Mouse (Mus musculus): ENCODE measurements at regions not wholly inside any gene's neighbourhood (a gene's known extent, or its start where the extent isn't known, plus 50 kb on each side); places are given as distances from the start of the nearest gene placed in this dataset.

DNA sequence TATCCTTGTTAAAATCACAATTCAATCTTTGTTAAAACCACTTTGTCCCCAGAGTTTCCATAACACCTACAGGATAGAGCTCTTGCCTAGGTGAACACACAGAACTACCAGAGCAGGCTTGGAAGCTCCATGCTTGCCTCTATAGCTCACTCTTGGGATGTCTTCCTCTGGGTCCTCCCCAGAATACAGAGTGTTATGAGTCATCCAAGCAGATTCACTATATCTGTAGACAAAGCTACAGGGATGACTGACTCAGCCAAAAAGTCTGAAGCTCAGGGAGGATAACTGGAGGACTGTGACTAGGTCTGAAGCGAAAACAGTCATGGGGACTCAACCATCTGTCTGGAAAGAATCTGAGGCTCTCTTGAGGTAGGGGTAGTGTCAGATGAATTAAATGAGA, 211.5 kb upstream of the Igfbp3 start:
- Histone ChIP-seq H3K9me3 (no peaks in the 10 kb centered on the region), H3K27me3 (replicated peaks) (no peaks in the 10 kb centered on the region), H3K27ac (no peak overlapping the region), H3K4me1 (replicated peaks) (no peaks in the 10 kb centered on the region), H3K36me3 (no peaks in the 10 kb centered on the region), H3K9ac (no peak overlapping the region), H3K4me3 (replicated peaks) (no peak overlapping the region), H3K4me2 (replicated peaks) (no peak overlapping the region)
- WGBS = 95% methylated on average over 1 of the region's 1 CpGs
- no peak for ATAC-seq

DNA sequence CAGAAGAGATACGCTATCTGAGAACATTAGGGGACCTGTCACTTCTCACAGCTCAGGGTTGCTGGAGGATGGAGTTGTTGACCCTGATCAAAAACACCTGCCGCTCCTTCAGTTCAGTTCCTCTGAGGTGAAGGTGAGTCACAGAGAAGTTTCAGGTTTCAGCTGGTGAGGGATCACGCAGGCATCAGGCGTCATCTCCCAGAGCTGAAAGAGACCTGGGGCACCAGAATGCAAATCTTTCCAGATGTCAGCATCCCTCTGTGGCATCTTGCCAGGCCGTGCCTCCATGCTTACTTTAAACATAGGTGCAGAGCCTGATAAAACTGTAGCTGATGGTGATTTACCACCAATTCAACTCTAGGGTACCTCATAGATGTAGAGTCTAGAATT, 210.4 kb upstream of the Igfbp3 start:
- Histone ChIP-seq H3K4me3 (replicated peaks) (no peak overlapping the region), H3K4me1 (replicated peaks) (no peaks in the 10 kb centered on the region), H3K27me3 (replicated peaks) (no peaks in the 10 kb centered on the region), H3K9me3 (no peaks in the 10 kb centered on the region), H3K27ac (no peak overlapping the region), H3K9ac (no peak overlapping the region), H3K36me3 (no peaks in the 10 kb centered on the region), H3K4me2 (replicated peaks) (no peak overlapping the region)
- WGBS = 55% methylated on average over 5 of the region's 5 CpGs
- no peak for ATAC-seq

DNA sequence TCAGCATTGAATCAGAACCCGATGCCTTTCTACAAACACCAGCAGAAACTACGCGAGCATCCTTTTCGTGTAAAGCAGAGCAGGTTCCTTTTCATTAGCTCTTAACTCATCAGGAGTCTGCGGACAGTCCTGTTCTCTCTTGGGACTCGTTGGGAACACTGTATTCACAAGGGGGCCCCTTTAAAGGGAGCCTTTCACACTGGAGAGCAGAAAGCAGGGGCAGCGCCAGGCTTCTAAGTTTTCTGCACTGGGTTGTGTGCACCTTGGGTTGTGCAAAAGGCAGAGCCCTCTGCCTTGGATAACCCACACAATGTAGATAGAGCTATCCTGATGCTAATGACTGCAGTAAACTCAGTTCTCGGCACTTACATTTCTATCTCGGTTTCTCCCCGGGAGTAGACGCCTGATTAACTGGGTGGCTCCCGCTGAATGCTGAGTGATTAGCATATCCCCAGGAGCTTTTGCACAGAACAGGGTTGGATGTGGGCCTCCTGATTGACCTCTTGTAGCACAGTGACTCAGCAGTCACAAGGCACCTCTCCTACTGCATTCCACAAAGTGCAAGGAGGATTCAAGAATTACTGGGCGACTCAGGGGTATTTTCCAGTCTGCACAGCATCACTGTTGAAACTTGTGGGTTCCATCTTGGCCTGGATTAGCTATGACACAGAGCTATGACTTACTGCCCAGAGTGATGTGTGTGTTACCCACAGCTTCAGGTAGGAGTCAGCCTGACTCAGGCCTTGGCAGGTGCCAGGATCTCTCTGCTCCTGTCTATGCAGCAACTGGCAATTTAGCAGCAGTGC, 209.8 kb upstream of the Igfbp3 start:
- Histone ChIP-seq H3K27ac (no peak overlapping the region), H3K4me2 (replicated peaks) (no peak overlapping the region), H3K27me3 (replicated peaks) (no peaks in the 10 kb centered on the region), H3K9me3 (no peaks in the 10 kb centered on the region), H3K36me3 (no peaks in the 10 kb centered on the region), H3K4me1 (replicated peaks) (no peaks in the 10 kb centered on the region), H3K9ac (no peak overlapping the region), H3K4me3 (replicated peaks) (no peak overlapping the region)
- 21% methylated on average over 13 of the region's 13 CpGs for WGBS
- peak; percentile 91 for ATAC-seq

DNA sequence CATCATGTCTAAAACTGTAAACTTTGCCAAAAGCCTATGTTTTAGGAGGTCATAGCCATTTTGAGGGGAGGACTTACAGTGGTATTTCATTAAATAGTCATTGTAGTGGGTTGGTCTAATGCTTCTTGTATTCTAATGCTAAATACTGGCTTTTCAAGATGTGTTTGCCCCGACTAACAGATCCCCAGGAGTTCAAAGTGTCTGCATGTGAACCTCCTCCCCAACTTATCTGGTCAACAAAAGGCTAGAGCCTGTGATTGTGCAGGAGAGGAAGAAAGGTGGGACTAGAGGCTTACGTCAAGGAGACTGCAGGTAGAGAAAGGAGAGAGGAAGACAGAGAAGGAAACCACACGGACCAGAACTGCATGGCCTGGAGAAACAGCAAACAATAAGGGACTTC, 198.9 kb upstream of the Igfbp3 start:
- H3K27ac ChIP-seq = no peak overlapping the region
- H3K9me3 ChIP-seq = no peaks in the 10 kb centered on the region
- H3K36me3 ChIP-seq = no peaks in the 10 kb centered on the region
- WGBS = 73% methylated on average over 3 of the region's 3 CpGs
- no peak overlapping the region for H3K4me3 ChIP-seq (replicated peaks)
- H3K4me1 ChIP-seq (replicated peaks) = no peaks in the 10 kb centered on the region
- no peak for ATAC-seq
- no peak overlapping the region for H3K4me2 ChIP-seq (replicated peaks)
- H3K9ac ChIP-seq = no peak overlapping the region
- H3K27me3 ChIP-seq (replicated peaks) = no peaks in the 10 kb centered on the region

DNA sequence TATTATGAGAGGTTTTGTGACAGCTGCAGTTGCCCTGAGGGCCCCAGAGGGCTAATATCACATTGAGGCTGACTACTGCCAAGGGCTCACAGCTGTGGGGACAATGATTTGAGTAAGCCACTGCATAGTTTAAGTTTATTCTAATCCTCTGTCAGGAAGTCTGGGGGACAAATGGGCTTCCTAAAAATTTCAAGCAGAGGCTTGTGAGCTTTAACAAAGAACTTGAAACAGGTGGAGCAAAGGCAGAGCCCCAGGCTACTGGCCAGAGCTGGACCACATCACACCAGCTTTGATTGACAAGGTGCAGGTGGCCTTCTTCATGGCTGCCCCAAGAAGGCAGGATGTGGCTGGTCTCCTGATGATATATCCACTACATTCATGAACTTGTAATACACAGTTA, 195.3 kb upstream of the Igfbp3 start:
- no peaks in the 10 kb centered on the region for H3K4me1 ChIP-seq (replicated peaks)
- ATAC-seq = no peak
- no peak overlapping the region for H3K4me3 ChIP-seq (replicated peaks)
- no peak overlapping the region for H3K4me2 ChIP-seq (replicated peaks)
- no peaks in the 10 kb centered on the region for H3K36me3 ChIP-seq
- H3K27me3 ChIP-seq (replicated peaks) = no peaks in the 10 kb centered on the region
- no peak overlapping the region for H3K9ac ChIP-seq
- H3K27ac ChIP-seq = no peak overlapping the region
- H3K9me3 ChIP-seq = no peaks in the 10 kb centered on the region

DNA sequence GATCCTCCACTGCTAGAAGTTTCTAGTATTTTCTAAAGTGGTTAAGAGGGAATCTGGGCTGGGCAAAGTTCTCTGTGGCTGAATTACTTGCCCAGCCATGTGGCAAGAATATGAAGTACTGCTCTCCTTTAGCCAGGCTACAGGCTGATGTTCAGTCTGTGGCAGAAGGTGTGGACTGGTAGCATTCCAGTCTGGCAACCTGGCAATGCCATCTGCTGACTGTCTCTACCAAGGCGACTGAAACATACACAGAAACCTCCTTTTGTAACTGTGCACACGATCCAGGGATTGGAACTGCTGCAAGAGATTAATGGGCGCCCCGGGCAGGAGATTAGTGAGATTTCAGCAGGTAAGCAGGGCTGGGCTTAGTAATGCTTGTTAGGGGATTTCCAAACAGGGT, 190.9 kb upstream of the Igfbp3 start:
- no peaks in the 10 kb centered on the region for H3K9me3 ChIP-seq
- no peak for ATAC-seq
- no peaks in the 10 kb centered on the region for H3K4me1 ChIP-seq (replicated peaks)
- 82% methylated on average over 4 of the region's 4 CpGs for WGBS
- H3K4me2 ChIP-seq (replicated peaks) = no peak overlapping the region
- H3K4me3 ChIP-seq (replicated peaks) = no peak overlapping the region
- H3K27ac ChIP-seq = no peak overlapping the region
- no peak overlapping the region for H3K9ac ChIP-seq
- no peaks in the 10 kb centered on the region for H3K36me3 ChIP-seq
- no peaks in the 10 kb centered on the region for H3K27me3 ChIP-seq (replicated peaks)

DNA sequence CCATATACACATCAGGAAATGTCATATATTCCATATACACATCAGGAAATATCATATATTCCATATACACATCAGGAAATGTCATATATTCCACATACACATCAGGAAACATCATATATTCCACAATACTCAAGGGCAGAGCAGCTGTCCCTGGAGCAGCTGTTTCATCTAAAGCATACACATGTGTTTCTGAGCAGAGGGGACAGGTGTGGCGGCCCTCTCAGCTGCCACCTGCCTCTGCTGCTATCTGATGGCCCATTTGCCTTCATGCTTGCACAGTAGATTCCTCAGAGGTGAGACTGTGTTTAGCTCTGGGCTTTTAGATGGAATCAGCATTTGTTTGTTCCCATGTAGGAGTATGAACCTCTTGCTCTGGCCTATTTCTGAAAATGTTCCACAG, 158.1 kb upstream of the Igfbp3 start:
- WGBS = 64% methylated on average over 1 of the region's 1 CpGs
- H3K27me3 ChIP-seq (replicated peaks) = no peaks in the 10 kb centered on the region
- H3K4me1 ChIP-seq (replicated peaks) = no peaks in the 10 kb centered on the region
- H3K9me3 ChIP-seq = no peaks in the 10 kb centered on the region
- H3K36me3 ChIP-seq = no peaks in the 10 kb centered on the region
- H3K27ac ChIP-seq = no peak overlapping the region
- no peak overlapping the region for H3K4me3 ChIP-seq (replicated peaks)
- no peak overlapping the region for H3K9ac ChIP-seq
- H3K4me2 ChIP-seq (replicated peaks) = no peak overlapping the region
- no peak for ATAC-seq

DNA sequence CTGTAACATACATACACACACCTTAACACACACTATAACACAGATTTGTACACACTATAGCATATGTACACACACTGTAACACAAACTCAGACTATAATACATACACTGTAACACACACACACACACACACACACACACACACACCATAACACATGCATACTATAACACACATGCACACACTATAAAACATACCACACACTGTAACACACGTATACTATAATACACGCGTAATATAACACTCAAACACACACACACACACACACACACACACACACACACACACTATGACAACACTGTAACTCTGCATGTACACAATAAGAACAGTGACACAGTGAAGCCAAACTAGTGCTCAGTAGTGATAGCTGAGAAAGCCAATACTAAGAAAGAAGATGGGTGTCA, 147.7 kb upstream of the Igfbp3 start:
- H3K9ac ChIP-seq = no peak overlapping the region
- ATAC-seq = no peak
- no peak overlapping the region for H3K27ac ChIP-seq
- no peak overlapping the region for H3K4me3 ChIP-seq (replicated peaks)
- 98% methylated on average over 3 of the region's 3 CpGs for WGBS
- no peaks in the 10 kb centered on the region for H3K9me3 ChIP-seq
- H3K4me1 ChIP-seq (replicated peaks) = no peaks in the 10 kb centered on the region
- no peak overlapping the region for H3K4me2 ChIP-seq (replicated peaks)
- no peaks in the 10 kb centered on the region for H3K36me3 ChIP-seq
- H3K27me3 ChIP-seq (replicated peaks) = no peaks in the 10 kb centered on the region

DNA sequence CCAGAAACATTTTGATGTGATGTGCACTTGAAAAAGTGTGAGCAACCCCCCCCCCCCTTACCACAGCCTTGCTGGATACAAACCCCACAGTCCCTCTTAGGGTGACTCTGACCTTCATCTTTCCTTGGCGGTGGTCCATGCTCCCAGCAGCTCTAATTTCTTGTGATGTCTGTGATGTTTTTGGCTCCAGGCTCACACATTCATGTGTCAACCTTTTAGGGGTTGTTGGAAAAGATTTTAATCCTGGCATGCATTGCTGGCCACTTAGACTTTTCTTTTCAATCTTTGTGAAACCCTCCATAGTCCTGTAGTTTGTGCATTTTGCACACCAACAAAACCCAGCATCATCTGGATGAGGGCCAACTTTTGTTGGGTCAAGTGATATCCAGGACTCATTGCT, 134.9 kb upstream of the Igfbp3 start:
- ATAC-seq = no peak
- H3K4me1 ChIP-seq (replicated peaks) = no peaks in the 10 kb centered on the region
- H3K36me3 ChIP-seq = no peaks in the 10 kb centered on the region
- no peak overlapping the region for H3K4me3 ChIP-seq (replicated peaks)
- no peak overlapping the region for H3K4me2 ChIP-seq (replicated peaks)
- no peaks in the 10 kb centered on the region for H3K27me3 ChIP-seq (replicated peaks)
- no peaks in the 10 kb centered on the region for H3K9me3 ChIP-seq
- WGBS = 71% methylated on average over 1 of the region's 1 CpGs
- no peak overlapping the region for H3K27ac ChIP-seq
- H3K9ac ChIP-seq = no peak overlapping the region

DNA sequence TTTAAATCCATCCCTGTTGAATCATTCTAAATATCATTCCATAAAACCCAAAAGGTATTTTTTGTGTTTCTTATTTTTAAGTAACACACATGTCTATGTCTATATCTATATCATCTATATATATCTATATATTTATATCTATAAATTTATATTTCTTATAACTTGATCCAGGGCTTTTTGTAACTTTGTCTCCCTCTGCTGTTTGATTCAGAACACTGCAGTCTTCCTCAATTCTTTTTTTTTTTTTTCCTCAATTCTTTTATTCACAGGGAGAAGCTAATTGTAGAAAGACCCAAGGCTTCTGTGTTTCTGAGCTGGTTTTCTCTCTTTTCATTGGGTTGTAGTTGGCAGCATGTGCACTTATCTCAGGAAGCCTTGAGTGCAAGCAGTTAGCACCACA, 124.1 kb upstream of the Igfbp3 start:
- no peak for ATAC-seq
- Histone ChIP-seq H3K9ac (no peak overlapping the region), H3K36me3 (no peaks in the 10 kb centered on the region), H3K27me3 (replicated peaks) (no peaks in the 10 kb centered on the region), H3K27ac (no peak overlapping the region), H3K4me3 (replicated peaks) (no peak overlapping the region), H3K4me2 (replicated peaks) (no peak overlapping the region), H3K9me3 (peaks cover 4% of the 10 kb centered on the region; the same call in 1 of the 2 replicates), H3K4me1 (replicated peaks) (no peaks in the 10 kb centered on the region)

DNA sequence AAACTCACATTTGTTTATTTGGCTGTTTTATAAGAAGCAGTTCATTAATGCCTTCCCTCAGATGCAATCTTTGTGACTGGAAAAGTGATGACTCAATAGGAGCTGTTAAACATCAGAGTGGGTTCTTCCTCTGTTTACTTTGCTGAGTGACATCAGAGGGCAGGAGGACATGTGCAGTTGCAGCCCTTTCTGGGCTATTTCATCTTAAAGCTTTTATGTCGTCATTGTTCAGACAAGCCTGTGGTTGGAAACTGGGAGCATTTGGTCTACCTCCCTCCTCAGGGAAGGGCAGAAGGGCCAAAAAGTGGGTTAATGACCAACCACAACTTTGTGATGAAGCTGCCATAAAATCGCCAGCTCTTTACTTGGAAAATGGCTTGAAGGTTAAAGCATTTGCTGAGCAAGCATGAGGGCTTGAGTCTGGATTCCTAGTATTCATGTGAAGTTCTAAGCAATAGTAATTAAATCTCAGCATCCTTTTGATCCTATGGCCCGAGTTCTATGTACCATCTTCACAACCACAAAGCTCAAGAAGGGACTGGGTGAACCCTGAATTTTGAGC, 103.8 kb upstream of the Igfbp3 start:
- Histone ChIP-seq H3K9me3 (no peaks in the 10 kb centered on the region), H3K9ac (no peak overlapping the region), H3K4me1 (replicated peaks) (no peaks in the 10 kb centered on the region), H3K27ac (no peak overlapping the region), H3K27me3 (replicated peaks) (no peaks in the 10 kb centered on the region), H3K4me2 (replicated peaks) (no peak overlapping the region), H3K36me3 (no peaks in the 10 kb centered on the region), H3K4me3 (replicated peaks) (no peak overlapping the region)
- ATAC-seq = no peak
- WGBS = 44% methylated on average over 3 of the region's 3 CpGs

DNA sequence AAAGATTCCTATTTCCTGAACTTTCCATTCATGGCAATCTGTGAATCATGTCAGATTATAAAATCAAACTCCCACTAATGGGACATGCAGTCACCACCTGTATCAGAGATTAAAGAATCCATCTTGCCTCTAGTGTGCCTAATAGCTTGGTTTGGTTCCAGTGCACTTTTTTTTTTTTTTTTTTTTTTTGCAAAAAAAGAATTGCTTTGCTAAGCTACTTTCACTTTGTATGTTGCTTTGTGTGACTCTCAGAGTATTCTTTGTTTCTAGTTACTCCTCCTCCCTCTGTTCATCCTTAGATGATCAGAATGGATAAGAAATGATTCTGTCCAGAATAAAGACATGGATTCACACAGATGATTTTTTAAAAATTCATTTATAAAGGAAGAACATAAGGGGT, 82.5 kb upstream of the Igfbp3 start:
- Histone ChIP-seq H3K36me3 (no peaks in the 10 kb centered on the region), H3K27ac (no peak overlapping the region), H3K27me3 (replicated peaks) (no peaks in the 10 kb centered on the region), H3K9me3 (no peaks in the 10 kb centered on the region), H3K4me1 (replicated peaks) (no peaks in the 10 kb centered on the region), H3K4me2 (replicated peaks) (no peak overlapping the region), H3K9ac (no peak overlapping the region), H3K4me3 (replicated peaks) (no peak overlapping the region)
- no peak for ATAC-seq

DNA sequence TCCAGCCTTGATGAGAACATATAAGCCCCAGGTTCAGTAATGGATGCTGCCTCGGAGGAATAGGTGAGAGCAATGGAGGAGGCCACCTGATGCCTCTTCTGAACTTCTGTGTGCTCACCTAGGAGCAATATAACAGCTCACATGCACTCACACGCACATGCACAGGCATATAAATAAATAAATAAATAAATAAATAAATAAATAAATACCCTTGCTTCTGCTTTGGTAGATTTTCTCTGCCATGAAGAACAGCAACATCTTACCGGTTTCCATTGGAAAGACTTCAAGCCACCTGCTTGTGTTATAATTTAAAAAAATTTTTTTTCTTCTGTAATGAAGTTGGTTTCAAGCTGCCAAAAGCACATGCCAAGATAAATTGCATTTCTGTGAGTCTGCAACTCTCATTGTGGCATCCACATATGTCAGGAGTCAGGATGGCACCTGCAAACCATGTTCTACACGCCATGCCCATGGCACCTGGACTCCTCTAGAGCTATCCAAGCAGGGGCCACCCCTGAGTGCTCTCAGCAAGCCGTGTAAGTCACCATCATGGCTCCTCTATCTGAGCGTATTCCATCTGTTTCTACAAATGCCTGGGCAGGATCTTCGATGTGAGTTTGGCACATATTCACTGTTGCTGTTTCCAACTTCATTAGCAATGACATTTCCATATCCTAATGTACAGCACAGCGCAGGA, 75.7 kb upstream of the Igfbp3 start:
- H3K27ac ChIP-seq = no peak overlapping the region
- no peaks in the 10 kb centered on the region for H3K36me3 ChIP-seq
- no peak overlapping the region for H3K4me3 ChIP-seq (replicated peaks)
- no peak overlapping the region for H3K4me2 ChIP-seq (replicated peaks)
- H3K4me1 ChIP-seq (replicated peaks) = no peaks in the 10 kb centered on the region
- ATAC-seq = no peak
- no peak overlapping the region for H3K9ac ChIP-seq
- no peaks in the 10 kb centered on the region for H3K9me3 ChIP-seq
- 87% methylated on average over 8 of the region's 8 CpGs for WGBS
- H3K27me3 ChIP-seq (replicated peaks) = no peaks in the 10 kb centered on the region
